Mouse (Mus musculus) c-Kit-positive CD71-negative TER-119-negative erythroid progenitor cells, embryonic 14.5 days (primary cell): Measurements from ENCODE around the gene Plekhh3.
"Not testable (repeated sequence)": the region's sequence is repeated elsewhere in the genome, so short reads cannot be mapped to it uniquely, and the experiment has no call there.

ENCODE experiments used
- DNase-seq: peaks from one replicate; pipeline ENCODE4 v3.0.0-alpha.2; 2013; ENCODE audit warnings: low read depth

Plekhh3 gene

DNA sequence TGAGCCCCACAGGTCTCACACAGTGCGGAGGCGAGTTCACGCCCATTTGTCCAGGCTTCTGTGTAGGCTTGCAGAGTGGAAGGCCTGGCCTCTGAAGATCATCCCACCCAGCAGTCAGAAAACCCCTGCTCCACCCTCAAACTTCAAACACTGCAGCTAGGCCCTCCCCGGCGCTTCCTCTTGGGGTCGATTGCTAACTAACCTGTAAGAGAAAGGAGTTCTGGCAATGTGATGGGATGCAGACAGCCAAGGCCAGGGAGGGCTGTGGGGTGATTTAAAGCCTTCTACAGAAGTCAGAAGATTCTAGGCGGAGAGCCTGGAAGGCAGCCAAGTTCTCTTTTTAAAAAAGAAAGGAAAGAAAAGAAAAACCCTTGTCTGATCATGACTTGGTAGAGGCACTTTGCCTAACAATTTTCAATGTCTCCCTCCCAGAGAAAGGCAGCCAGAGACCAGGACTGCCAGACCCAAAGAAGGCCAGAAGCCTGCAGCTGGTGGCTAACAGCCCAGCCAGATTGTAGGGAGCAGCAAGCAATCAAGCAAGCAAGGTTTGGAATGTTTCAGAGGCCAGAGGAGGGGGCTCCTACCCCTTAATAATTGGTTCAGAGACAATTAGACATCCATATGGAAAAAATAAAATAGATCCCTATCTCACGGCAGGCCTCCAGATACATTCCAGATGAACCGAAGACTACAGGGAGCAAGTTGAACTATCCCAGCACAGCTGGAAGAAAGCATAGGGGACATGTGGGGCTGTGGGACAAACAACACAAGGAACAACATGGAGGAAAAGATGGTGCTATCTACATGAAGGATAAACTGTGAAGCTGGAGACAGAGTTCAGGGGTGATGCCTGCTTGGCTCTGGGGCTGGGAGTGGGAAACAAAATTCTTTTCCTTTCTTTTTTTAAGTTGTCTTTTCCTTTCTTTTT is 21.7 kb downstream of the Plekhh3 start:
- DNase-seq, result no peak

DNA sequence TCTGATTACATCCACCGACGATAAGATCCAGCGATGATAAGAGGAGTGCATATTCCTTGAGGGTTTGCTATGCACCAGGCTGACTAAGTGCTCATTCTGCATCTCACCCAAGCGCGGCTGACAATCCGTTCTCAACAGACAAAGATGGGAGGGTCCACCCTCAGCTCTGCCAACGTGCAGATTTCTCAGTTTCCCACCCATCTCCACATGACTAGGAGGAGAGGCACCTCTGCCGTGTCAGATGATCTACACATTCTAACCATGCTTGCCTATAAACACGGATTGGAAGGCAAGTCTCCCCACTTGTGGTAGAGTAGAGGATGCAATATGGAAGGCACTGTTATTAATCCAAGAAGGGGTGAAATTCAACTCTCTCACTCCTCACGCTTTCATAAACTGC is 22.4 kb downstream of the Plekhh3 start:
- DNase-seq, result no peak

DNA sequence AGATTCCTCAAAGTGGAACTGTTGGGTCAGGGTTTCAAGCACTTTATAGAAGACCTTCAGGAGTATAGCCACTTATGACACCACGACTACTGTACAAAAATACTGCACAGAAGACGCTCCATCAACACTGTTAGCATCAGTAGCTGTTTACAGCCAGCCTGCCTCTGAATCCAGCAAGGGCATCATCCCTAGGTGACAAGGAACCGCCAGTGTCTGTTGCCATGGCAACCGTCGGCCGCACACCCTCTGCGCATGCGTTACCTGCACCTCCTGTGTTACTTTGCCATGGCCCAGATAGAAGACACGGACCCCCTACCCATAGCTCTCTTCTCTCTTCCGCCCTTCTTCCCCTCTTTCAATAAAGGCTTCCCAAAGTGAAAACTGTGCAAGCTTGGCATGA is 24.8 kb downstream of the Plekhh3 start:
- DNase-seq, result no peak

DNA sequence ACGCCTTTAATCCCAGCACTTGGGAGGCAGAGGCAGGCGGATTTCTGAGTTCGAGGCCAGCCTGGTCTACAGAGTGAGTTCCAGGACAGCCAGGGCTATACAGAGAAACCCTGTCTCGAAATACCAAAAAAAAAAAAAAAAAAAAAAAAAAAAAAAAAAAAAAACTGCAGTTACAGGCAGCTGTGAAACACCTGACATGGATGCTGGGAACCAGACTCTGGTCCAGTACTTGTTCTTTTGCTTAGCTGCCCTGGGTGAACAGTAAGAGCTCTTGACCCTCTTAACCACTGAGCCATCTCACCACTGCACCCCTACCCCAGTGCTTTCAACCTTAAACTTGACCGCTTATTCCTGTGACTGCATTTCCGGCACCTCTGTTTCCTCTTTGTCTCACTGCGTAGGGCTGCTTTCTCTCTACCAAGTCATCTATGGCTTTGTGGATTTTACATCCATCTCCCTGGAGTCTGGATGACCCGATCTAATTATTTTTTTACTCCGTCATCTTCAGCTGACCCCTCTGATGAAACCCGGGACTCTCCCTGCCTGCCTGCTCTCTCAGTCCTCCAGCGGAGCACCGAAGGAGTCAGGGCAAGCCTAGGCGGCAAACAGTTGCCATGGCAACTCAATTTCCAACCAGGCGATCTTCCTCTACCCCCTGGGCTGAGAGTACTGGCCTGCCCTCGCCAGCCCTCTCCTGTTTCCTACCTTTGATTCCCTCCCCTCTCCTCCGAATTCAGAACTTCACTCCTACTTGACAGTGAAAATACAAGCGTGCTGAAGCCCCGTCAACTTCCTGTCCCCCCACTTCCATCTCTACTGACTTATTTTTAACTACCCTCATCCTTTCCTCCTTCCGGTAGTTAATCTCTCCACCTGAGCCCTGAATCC is 27.6 kb downstream of the Plekhh3 start:
- DNase-seq, result no peak

DNA sequence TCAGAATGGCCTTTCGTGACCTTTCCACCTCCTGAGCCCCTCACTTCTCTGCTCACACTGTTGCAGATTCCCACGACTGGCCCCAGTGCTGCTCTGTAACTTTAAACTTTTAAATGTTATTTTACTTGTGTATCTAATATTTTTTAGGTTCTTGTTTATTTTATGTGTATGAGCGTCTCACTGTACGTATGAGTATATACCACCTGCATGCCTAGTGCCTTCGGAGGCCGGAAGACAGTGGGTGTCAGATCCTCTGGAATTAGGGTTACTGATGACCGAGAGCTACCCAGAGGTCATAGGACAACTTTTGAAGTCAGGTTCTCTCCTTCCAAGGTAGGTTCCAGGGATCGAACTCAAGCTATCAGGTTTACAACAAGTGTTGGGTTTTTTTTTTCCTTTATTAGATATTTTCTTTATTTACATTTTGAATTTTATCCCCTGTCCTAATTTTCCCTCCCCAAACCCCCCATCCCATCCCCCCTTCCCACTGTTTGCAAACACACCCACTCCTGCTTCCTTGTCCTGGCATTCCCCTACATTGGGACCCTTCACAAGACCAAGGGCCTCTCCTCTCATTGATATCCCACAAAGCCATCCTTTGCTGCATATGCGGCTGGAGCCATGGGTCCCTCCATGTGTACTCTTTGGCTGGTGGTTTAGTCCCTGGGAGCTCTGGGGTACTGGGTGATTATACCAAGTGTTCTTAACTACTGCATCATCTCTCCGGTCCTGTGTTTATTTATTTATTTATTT is 28.8 kb downstream of the Plekhh3 start:
- DNase-seq, result no peak

DNA sequence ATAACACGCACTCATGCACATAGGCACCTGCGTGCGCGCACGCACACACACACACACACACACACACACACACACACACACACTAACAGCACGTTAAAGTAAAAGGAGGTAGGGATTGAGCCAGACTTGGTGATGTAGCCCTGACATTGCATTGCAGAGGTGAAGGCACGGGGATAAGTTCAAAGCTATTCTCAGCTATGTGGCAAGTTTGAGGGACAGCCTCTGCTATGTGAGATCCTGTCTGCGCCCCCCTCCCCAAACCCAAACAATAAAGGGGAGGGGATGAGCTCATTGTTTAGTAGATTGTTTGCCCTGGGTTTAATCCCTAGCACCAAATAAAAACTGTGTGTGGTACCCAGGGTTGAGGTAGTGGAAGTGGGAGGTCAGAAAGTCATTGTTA is 30.1 kb downstream of the Plekhh3 start:
- DNase-seq, result no peak

DNA sequence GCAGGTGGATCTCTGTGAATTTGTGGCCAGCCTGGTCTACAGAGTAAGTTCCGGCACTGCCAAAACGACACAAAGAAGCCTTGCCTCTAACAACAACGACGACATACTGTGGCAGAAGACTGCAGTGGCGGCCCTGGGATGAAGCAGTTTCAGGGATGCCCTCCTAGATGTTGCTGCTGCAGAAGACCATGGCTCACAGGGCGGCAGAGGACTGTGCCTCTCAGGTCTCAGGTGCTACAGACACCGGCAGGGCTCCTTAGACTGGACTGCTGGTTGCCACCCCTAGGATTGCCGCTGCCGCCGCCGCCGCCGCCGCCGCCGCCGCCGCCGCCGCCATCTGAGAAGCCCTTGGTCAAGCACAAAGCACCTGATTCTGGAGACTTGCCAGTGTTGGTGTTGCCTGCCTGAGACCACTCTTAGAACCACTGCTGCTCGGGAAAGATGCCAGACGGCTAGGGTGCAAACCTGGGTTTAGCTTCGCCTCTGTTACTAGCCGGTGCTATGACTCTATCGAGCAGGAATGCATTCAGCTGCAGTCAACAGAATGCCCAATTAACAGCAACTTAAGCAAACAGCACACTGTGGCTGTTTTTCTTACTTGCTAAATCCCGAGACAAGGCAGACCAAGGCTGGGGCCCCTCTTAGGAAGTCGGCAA is 30.9 kb downstream of the Plekhh3 start:
- no peak for DNase-seq

DNA sequence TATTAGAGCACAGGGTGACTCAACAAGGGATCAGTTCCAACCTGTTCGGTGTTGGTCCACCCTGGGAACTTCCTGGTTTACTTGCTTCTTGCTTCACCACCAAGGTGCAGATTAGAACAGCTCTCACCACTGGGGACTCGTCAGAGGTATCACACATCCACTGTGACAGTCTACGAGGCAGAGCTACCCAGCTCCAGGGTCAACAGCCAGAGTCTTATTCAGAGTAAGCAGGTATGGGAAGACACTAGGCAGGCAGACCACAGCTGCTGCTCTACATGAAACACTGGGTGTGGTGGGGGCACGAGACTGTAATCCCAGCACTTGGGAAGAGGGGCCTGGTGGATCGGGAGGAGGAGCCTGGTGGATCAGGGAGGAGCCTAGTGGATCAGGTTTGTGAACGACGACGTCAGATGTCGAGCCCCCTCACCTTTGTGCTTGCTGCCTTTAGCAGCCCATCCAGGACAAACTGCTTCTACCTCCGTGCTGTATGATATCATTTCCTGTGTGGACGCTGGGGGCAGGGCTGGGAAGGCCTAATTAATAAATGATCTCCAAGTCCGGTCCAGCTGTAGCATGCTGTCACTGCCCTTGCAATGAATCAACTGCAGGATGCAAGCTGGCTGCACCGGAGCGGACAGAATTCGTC is 32.5 kb downstream of the Plekhh3 start:
- no peak for DNase-seq

DNA sequence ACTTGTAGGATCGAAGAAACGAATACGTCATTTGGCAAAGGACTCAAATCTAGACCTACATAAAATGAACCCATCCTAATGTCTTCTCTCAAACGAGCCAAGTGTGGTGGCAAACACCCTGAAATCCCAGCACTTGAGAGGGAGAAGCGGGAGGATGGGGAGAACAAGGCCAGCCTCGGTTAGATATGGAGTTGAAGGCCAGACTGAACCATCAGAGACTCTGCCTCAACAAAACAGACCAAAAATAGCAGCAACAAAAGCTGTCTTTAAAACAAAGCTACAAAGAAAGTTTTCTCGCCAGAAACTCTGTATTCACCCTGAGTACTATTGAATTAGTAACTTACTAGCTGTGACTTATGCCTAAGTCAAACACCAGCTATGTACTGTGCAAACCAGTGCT is 34.2 kb downstream of the Plekhh3 start:
- no peak for DNase-seq

DNA sequence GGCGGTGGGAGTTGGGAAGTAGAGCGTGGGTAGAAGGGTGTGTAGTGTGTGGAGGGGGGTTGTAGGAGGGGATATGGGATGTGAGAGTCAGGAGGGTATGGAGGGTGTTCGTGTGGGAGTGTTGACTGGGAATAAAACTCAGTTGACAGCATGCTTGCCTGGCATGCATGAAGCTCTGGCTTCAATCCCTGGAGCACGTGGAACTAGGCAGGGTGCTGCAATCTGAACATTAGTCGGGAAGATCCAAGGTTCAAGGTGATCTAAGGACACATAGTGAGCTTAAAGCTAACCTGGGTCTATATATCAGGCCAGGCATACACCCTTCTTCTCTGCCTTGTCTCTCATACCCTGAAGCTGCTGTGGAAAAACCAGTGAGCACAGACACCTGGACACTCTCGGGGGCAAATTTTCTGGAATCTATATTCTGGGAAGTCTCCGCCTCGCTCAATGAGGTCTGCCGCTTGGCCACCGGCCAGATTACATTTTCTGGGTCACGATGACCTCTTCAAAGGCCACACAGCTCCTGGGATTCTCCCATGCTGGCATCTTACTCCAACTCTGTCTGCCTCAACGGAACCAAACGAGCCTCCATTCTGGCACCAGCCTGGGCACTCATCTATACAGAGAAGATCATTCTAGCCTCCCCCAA is 36.8 kb downstream of the Plekhh3 start:
- no peak for DNase-seq

DNA sequence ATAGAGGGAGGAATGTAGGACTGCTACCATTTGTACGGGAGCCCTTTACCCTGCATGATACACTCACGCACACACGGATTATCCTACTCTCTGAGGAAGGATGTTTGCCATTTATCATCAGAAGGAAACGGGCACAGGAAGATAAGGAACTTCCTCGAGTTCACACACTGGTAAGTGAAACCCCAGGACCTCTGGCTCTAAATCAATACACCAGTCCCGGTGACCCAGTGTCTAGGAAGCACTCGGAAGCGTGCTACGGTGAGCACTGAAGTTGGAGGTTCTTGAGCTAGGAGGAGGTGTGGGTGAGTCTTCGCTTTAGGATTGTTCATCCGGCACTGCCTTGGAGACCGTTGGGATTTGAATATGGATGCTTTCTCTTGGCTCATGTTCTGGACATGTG is 38.1 kb downstream of the Plekhh3 start:
- no peak for DNase-seq

DNA sequence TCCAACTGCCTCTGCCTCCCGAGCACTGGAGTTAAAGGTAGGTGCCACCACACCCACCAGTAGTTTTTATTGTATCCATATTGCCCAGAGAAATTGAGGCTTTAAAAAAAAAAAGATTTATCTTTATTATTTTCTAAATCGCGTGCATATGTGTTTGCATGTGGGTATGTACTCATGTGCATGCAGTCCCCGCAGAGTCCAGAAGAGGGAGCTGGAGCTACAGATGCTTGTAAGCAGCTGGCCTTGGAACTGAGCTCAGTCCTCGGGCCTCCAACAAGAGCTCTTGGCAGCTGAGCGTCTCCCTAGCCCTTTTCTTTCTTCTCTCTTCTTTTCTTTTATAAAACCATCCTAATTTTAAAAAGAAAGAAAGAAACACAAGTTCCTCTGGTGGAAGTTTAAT is 39.5 kb downstream of the Plekhh3 start:
- no peak for DNase-seq

DNA sequence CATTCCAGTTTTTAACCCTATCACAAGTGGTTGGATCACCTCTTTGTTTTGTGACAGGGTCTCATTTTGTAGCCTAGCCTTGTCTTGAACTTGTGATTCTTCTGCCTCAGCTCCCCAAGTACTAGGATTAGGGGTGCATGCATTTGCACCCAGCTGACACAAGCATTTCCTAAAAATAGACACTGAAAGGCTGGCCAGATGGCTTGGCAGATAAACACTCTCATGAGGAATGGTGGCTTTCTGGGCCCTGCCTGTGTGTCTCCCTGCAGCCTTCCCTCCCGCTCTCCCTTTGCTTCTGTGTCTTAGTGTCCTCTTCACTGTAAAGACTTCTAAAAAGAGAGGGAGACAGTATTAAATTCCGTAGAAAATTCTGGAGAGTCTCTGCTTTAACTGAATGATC is 40.0 kb downstream of the Plekhh3 start:
- no peak for DNase-seq

DNA sequence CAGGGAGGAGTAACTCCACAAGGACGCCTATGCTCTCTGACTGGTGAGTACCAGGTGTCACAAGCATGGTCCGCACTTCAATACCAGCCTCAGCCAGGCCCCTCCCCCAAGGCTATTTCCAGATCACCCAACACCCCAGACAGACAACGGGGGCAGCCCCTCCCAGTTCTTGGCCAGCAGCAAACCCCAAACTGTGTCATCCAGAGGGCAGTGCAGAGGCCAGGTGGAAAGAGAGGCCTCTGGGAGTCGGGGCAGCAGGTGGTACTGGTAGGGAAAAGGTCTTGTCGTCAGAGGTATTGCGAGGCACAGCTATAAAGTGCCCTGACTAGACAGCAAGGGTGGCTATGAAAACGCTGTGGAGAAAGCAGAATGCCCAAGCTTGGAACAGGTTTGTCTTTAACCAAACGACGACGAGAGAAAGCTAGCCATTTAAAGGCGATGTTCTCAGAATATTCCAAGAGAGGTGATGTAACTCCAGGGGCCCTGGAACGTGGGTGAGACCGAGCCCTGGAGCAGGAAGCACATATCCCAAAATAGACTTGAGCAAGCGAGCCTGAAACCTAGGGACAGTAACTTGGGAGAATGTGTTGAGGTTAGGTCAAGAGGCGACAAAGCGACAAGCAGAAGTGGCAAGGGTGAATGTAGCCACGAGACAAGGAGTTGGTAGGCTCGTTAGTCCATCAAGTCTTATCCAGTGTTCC is 40.9 kb downstream of the Plekhh3 start:
- no peak for DNase-seq

DNA sequence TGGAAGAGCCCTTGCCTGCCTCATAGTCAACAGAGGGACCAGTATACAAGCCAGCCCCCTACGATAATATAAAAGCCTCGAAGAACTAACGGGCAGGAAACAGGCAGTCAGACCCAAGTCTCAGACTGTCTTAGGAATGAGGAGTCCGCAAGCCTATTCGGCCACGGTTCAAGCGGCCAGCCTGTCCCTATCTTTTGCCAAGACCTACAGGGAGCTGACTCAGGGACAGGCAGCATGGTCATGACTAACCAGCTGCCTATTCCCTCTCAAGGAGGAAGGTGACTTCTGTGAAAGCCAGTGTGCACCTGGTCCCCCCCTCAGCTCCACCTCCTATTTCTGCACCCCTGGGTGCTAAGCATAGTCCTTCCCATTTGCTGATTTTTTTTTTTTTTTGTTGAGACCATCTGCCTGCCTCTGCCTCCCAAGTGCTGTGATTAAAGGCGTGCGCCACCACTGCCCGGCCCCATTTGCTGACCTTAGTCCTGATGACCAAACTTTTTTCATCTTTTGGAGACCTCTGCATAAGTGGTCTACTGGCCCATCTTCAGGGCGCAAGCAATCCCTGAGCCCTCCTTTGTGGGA is 42.1 kb downstream of the Plekhh3 start:
- DNase-seq, result no peak

DNA sequence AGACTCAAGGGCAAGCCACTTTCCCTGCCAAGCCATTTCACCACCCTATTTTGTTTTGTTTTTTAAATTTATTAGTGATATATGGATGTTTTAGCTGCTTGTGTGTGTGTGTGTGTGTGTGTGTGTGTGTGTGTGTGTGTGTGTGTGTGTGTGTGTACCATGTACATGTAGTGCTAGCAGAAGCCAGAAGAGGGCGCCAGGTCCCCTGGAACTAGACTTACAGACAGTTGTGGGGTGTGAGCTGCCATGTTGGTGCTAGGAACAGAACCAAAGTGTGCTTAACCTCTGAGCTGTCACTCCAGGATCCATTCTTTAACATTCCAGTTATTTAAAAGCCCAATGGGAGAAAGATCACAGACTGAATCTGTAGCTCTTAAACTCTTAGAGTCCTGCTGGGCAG is 44.1 kb downstream of the Plekhh3 start:
- no peak for DNase-seq

DNA sequence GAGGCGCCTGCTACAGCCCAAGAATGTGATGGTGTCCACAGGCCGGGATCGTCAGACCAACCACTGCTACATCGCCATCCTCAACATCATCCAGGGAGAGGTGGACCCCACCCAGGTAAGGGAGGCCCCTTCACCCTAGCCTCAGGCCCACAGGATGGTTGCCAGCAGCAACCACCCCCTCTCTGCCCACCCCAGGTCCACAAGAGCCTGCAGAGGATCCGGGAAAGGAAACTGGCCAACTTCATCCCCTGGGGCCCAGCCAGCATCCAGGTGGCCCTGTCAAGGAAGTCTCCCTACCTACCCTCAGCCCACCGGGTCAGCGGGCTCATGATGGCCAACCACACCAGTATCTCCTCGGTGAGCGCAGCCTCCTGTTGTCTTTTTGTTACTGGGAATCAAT is 46.1 kb downstream of the Plekhh3 start:
- DNase-seq, result not testable (repeated sequence)

DNA sequence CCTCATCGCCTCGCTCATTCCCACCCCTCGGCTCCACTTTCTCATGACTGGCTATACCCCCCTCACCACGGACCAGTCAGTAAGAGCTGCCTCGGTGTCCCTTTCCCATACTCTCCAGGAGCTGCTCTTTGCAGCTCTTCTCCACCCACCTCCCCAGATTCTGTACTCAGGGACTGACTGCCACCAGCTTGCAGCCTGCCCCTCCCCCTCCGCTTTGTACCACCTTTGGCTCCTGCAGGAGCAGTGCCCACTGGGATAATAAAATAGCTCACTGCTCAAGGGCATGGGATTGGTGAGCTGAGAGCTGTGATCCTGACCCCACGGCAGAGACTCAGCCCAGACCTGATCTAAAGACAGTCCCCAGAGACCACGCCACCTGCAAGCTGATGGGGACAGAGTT is 46.7 kb downstream of the Plekhh3 start:
- not testable (repeated sequence) for DNase-seq

DNA sequence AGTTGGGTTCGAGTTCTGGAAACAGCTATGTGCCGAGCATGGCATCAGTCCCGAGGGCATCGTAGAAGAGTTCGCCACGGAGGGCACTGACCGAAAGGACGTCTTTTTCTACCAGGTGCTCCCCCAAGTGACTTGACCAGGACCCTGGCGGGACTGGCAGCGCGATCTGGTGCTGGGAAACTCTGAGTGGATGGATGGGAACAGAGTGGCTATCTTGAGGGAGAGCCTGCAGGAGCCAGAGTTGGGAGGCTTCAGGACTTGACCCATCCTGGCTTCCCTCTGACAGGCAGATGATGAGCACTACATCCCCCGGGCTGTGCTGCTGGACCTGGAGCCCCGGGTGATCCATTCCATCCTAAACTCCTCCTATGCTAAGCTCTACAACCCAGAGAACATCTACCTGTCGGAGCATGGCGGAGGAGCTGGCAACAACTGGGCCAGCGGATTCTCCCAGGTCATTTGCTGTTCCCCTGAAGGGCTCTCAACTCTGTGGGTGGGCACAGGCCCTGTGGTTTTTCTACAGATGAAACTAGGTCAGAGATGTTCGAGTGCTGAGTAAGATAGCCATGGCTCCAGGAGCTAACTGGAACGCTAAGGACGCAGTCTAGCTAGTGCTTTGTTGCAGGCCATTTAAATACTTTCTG is 50.5 kb downstream of the Plekhh3 start:
- DNase-seq, result no peak
